Mouse (Mus musculus) olfactory bulb, adult 2 months (tissue): ENCODE results near the gene Hmg20b.
A peak's percentile ranks its signal among the peaks of the same experiment; 100 is the strongest.

Experiments used
- CTCF ChIP-seq: fragments of 200-500 bp; IDR thresholded peaks from 2 replicates; pipeline ENCODE4 v1.5.1; 2012; ENCODE audit warnings: low read depth, mild to moderate bottlenecking, low read length, moderate library complexity; ENCODE audit not compliant: insufficient read depth
- POLR2A ChIP-seq: fragments of 200-500 bp; IDR thresholded peaks from 2 replicates; pipeline ENCODE4 v1.6.1; 2012; ENCODE audit warnings: mild to moderate bottlenecking, low read depth, low read length, moderate library complexity; ENCODE audit not compliant: insufficient read depth

GRCm38 (mm10) chr10:81395127-81395526, 44.8 kb upstream of the Hmg20b start:
- TF ChIP-seq CTCF (peak; percentile 87), POLR2A (no peak)
